Mouse (Mus musculus) bone marrow, adult 2 months (tissue): ENCODE measurements at regions not wholly inside any gene's neighbourhood (a gene's known extent, or its start where the extent isn't known, plus 50 kb on each side); places are given as distances from the start of the nearest gene placed in this dataset.

Source experiments
- CTCF ChIP-seq: fragments of 200-500 bp; IDR thresholded peaks from 2 replicates; pipeline ENCODE4 v1.5.1; 2011; ENCODE audit warnings: low read length, control low read depth; ENCODE audit not compliant: control insufficient read depth, insufficient read depth
- POLR2A ChIP-seq: fragments of 200-500 bp; IDR thresholded peaks from 2 replicates; pipeline ENCODE4 v1.6.1; 2011; ENCODE audit warnings: low read depth, mild to moderate bottlenecking, control low read depth, low read length, borderline replicate concordance; ENCODE audit not compliant: control insufficient read depth

DNA sequence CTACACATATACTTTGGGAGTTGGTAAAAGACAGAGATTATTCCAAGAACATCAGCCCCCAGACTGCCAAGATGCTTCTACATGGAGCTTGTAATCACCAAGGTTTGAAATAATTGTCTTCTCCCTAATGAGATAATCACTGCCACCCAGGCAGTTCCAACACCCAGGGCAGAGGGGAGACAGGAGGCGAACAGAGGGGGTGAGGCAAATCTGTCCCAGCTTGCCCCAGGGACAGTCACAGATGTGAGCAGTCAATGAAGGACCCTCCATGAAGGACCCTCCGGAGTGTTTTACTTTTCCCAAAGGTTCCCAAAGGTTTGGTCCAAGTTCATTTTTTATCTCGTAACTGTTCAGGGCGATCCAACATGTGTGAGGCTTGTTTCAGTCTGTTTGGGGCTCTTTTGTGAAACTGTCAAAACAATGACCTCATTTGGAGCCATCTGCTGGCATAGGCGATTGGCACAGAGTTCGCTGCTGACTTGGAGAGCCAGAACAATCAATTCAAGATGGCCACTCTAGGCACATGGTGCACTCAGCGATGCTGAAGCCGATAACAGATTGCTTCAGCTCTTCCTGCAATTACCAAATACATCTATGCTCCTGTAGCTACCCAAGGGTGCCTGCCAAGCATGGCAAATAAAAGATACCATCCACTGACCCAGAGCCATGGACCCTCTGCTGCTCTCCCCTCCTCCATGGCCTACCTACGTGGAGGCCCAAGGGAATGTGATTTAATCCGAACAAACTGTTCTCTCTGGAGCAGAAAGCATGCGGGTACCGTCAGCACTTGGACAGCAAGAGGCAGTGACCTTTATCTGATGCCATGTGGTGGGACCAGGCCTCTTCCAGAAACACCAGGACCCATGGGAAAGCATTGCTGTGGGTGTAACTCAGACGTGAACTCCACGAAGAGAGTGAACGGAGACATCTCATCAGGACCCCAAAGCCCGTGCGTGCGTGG is 326.9 kb downstream of the Wdr11 start:
- no peak for TF ChIP-seq CTCF
- TF ChIP-seq POLR2A: no peak
